Mouse (Mus musculus): ENCODE data around the gene Etv6. TPM values are rescaled to one million over a fixed set of nuclear protein-coding genes. Genes with fewer than 3 reads are reported as not detected.
"Not testable (repeated sequence)": the region's sequence is repeated elsewhere in the genome, so short reads cannot be mapped to it uniquely, and the experiment has no call there.

The Etv6 gene
- polyA plus RNA-seq (2011; ENCODE audit: insufficient read length, low read depth, missing spikeins) = 25.8 and 29.5 TPM in 2 replicates

DNA sequence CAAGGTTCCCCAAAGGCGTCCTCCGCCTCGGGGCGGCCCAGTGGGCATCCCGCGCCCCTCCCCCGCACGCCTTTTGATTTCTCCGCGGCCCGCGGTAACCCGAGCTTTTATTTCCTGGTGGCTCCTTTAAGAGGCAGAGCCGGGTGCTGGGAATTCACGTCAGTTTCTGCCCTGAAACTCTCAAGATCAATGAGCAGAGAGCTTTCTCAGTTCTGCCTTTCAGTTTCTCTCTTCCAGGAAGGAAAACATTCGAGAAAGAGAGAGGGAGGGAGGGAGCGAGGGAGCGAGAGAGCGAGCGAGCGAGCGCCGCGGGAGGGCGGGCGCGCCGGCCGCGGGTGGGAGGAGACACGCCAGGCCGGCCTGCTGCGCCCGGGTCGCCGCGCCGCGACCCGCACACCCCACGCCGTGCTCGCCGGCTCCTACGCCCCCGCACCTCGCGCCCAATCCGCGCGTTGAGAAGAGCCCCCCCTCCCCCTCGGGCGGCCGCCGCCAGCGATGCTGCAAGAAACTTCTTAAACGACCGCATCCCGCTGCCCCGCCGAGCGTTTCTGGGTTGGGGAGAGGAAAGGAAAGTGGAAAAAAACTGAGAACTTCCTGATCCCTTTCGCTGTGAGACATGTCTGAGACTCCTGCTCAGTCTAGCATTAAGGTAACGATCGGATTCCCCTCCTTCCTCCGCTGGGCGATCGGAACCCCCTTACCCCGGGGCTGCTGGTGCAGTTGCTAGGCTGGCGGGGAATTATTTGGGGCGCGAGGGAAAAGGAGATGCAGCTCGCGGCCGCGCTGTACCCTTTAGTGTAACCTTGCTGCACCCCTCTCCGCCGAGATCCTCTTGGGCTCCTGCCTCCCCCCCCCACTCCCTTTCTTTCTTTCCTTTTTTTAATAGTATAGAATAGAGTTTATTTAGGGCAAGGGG, at the start of gene Etv6:
Etv6 (plus strand) TSS at position 211 of the 916 bp plus-strand sequence.
- H3K4me3 ChIP-seq (ENCODE audit: insufficient read depth, low read length) = peak within 1 kb of the TSS; percentile 100
- H3K27ac ChIP-seq (ENCODE audit: insufficient read depth, low read length) = peak within 1 kb of the TSS; percentile 99
- peak; percentile 16; the same call in 1 of the 2 replicates for TF ChIP-seq POLR2A (IDR thresholded peaks at IDR 0.05; ENCODE audit: low read depth, low read length)
- no peak for TF ChIP-seq CTCF (IDR thresholded peaks at IDR 0.05; ENCODE audit: borderline replicate concordance, insufficient read depth, low read length)
- peaks cover 15% of the 10 kb centered on the region for H3K4me1 ChIP-seq (ENCODE audit: control insufficient read depth, insufficient read depth, low read length)

DNA sequence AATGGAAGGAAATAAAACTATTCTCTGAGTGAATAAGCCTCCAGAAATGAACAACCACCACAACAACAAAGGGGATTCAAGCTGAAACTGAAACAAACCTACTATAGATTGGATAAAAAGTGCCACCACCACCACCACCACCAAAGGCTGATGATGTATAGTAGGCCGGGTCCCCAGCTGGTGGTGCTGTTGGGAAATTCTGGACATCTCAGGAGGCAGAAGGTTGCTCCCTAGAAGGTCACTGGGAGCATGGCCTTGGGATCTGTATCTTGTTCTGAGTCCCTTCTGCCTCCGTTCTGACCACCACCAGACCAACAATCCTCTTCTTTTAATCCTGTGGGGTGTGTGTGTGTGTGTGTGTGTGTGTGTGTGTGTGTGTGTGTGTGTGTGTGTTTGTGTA, 49.3 kb upstream of the Etv6 start:
- H3K27ac ChIP-seq (ENCODE audit: insufficient read depth, low read length) = no peak overlapping the region
- TF ChIP-seq POLR2A (IDR thresholded peaks at IDR 0.05; ENCODE audit: low read depth, low read length) (no peak), CTCF (IDR thresholded peaks at IDR 0.05; ENCODE audit: borderline replicate concordance, insufficient read depth, low read length) (no peak)
- H3K4me1 ChIP-seq (ENCODE audit: control insufficient read depth, insufficient read depth, low read length) = peaks cover 8% of the 10 kb centered on the region
- H3K4me3 ChIP-seq (ENCODE audit: insufficient read depth, low read length) = no peak overlapping the region

DNA sequence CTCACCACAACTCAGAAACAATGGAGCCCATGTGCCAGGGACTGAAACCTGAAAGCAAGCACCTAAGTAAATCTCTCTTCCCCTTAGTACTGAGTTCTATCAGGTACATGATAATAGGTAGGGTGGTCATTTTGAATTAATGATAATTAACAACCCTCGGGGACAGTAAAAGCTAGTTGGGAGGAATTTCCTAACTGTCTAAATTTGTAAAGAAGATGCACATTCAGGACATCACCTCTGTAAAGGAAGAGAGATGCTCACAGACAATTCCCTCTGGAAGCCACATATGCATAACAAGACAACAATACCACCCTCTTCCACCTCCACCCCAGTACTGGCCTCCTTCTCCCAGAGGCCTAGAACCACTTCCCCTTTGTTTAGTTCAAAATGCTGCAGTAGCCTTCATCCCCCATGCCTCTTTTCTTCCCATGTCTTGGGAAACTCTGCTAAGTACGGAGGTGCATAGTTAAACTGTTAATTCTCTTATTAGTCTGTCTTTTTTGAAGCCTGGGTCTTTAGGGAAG, 48.4 kb upstream of the Etv6 start:
- no peak overlapping the region for H3K4me3 ChIP-seq (ENCODE audit: insufficient read depth, low read length)
- TF ChIP-seq CTCF (IDR thresholded peaks at IDR 0.05; ENCODE audit: borderline replicate concordance, insufficient read depth, low read length) (no peak), POLR2A (IDR thresholded peaks at IDR 0.05; ENCODE audit: low read depth, low read length) (no peak)
- no peak overlapping the region for H3K27ac ChIP-seq (ENCODE audit: insufficient read depth, low read length)
- peaks cover 8% of the 10 kb centered on the region for H3K4me1 ChIP-seq (ENCODE audit: control insufficient read depth, insufficient read depth, low read length)

DNA sequence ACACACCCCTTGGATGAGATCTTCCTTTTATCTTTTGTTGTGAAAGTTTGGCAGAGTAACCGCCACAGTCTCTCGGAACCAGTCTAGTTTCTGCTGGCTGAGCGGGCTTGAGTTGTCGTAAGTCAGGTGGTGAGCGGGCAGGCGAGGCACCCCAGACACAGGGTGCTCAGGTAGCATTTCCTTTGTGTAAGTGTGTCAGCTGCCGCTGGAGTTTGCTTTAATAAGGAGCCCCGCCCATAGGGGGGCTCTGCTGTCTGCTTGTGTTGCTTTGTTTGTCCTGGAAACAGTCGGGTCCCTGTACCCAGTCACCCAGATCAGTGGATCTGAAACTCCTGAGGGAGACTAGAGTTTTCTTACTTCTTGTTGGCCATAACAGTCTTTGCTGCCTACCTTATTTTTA, 47.5 kb upstream of the Etv6 start:
- no peak for TF ChIP-seq POLR2A (IDR thresholded peaks at IDR 0.05; ENCODE audit: low read depth, low read length)
- TF ChIP-seq CTCF (IDR thresholded peaks at IDR 0.05; ENCODE audit: borderline replicate concordance, insufficient read depth, low read length) = no peak

DNA sequence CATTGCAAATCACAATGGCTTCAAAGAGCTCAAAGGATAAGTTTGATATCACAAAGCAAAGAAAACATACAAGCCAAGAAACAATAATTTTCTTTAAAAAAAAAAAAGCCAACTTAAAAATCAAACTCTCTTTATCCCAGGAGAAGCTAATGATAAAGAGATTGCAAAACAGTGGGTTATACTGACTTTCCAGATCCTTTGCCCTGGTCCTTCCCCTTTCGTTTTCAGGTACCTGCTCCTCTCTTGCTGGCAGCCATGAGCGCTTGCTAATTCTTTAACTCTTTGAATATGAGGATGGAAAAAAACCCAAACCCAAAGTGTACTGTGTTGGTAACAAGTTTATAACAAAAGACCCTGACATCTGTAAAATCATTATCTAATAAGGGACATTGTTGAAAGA, 38.0 kb upstream of the Etv6 start:
- H3K27ac ChIP-seq (ENCODE audit: insufficient read depth, low read length) = no peak overlapping the region
- no peaks in the 10 kb centered on the region for H3K4me1 ChIP-seq (ENCODE audit: control insufficient read depth, insufficient read depth, low read length)
- H3K4me3 ChIP-seq (ENCODE audit: insufficient read depth, low read length) = no peak overlapping the region
- TF ChIP-seq POLR2A (IDR thresholded peaks at IDR 0.05; ENCODE audit: low read depth, low read length) = no peak
- TF ChIP-seq CTCF (IDR thresholded peaks at IDR 0.05; ENCODE audit: borderline replicate concordance, insufficient read depth, low read length) = no peak

More for the DNA sequence above, 47.5 kb upstream of the Etv6 start:
- Histone ChIP-seq H3K4me3 (ENCODE audit: insufficient read depth, low read length) (no peak overlapping the region), H3K4me1 (ENCODE audit: control insufficient read depth, insufficient read depth, low read length) (peaks cover 8% of the 10 kb centered on the region), H3K27ac (ENCODE audit: insufficient read depth, low read length) (no peak overlapping the region)

DNA sequence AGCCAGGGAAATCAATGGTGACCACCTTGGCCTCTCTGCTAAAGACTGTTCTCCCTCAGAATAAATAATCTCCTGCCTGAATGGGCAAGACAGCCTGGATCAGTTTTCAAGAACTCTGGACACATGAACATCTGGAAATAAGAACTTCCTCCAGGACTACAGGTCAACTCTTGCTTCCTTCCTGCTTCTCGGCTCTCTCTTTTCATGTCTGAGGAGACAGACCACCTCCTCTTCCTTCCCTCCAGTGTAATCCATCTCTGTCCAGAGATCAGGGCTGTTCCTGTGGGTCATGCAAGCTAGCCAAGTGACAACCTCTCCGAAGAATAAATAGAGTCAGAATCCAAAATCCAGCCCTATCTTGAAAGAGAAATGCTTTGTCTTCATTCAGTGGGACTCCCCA, 37.6 kb upstream of the Etv6 start:
- no peaks in the 10 kb centered on the region for H3K4me1 ChIP-seq (ENCODE audit: control insufficient read depth, insufficient read depth, low read length)
- TF ChIP-seq POLR2A (IDR thresholded peaks at IDR 0.05; ENCODE audit: low read depth, low read length) = no peak
- TF ChIP-seq CTCF (IDR thresholded peaks at IDR 0.05; ENCODE audit: borderline replicate concordance, insufficient read depth, low read length) = no peak
- no peak overlapping the region for H3K27ac ChIP-seq (ENCODE audit: insufficient read depth, low read length)
- no peak overlapping the region for H3K4me3 ChIP-seq (ENCODE audit: insufficient read depth, low read length)

DNA sequence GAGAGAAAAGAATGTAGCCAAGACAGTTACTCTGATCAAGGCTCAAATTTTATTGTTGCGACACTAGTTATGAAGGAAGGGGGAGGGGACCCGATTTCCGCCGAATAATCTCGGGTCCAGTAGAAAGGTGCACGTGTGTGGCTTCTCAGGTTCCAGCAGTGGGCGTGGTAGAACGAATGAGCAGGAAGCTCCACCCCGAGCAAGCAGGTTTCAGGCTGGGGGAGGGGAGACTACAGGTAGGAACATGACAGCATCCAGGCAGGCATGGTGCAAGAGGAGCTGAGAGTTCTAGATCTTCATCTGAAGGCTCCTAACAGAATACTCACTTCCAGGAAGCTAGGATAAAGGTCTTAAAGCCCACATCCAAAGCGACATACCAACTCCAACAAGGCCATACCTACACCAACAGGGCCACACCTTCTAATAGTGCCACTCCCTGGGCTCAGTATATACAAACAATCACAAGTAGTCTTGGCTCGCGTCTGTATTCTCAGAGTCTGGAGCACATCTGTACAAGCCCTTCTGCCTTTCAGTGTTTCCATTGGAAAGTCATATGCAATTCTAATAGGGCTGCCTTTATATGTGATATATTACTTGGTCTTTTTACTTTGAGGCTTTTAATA, 20.9 kb upstream of the Etv6 start:
- not testable (repeated sequence) for H3K27ac ChIP-seq (ENCODE audit: insufficient read depth, low read length); H3K4me3 ChIP-seq (ENCODE audit: insufficient read depth, low read length); H3K4me1 ChIP-seq (ENCODE audit: control insufficient read depth, insufficient read depth, low read length)

DNA sequence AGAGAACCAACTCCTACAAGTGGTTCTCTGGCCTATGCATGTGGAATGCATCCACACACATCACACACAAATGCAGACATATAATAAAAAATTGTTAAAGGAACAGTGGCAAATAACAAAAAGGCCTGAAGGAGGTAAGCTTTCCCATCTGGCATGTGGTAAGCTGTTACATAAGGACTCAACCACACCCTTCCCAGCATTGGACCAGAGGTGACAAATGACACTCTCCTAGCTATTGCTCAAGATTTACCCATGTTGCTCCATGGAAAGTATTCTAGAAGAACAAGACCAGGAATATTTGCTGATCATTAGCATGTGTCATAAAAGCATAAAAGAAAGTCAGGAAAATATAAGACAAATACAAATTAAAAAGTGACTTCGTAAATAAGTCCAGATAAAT, 16.7 kb upstream of the Etv6 start:
- Histone ChIP-seq H3K4me3 (ENCODE audit: insufficient read depth, low read length) (no peak overlapping the region), H3K27ac (ENCODE audit: insufficient read depth, low read length) (no peak overlapping the region), H3K4me1 (ENCODE audit: control insufficient read depth, insufficient read depth, low read length) (no peaks in the 10 kb centered on the region)
- TF ChIP-seq POLR2A (IDR thresholded peaks at IDR 0.05; ENCODE audit: low read depth, low read length) = no peak
- TF ChIP-seq CTCF (IDR thresholded peaks at IDR 0.05; ENCODE audit: borderline replicate concordance, insufficient read depth, low read length) = no peak

DNA sequence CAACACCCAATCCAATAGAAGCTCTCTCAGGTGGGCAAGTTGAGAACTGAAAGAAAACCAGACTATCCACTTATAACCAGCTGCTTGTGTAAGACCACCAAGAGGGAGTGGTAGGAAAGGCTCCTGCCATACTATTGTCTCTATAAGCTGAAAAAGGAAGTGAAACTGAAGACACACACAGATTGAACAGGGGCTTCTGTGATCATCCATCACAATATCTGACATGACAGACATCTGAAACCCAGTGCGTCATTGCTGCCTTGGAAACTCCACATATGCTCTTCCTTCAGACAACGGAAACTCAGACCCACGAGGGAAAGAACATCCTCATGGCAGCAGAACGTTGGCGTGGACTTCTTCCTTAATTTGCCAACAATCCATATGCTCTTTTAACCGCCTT, 14.7 kb upstream of the Etv6 start:
- H3K4me1 ChIP-seq (ENCODE audit: control insufficient read depth, insufficient read depth, low read length) = no peaks in the 10 kb centered on the region
- TF ChIP-seq CTCF (IDR thresholded peaks at IDR 0.05; ENCODE audit: borderline replicate concordance, insufficient read depth, low read length) (no peak), POLR2A (IDR thresholded peaks at IDR 0.05; ENCODE audit: low read depth, low read length) (no peak)
- no peak overlapping the region for H3K27ac ChIP-seq (ENCODE audit: insufficient read depth, low read length)
- H3K4me3 ChIP-seq (ENCODE audit: insufficient read depth, low read length) = no peak overlapping the region

DNA sequence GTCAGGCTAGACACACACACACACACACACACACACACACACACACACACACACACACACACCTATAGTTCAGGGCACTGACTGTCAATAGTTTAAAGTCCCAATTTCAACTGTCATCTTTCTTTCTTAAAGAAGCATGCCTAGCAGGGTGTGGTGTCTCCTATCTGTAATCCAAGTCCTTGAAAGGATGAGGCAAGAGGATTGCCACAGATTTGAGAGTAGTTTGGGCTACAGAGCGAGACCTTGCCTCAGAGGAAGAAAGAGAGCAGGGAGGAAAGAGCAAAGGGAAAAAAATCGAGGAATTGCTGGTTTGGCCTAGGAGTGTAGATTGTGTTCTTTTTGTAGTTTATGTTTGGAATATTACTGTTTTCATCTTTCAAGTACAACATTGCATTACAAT, 9.2 kb upstream of the Etv6 start:
- no peak for TF ChIP-seq POLR2A (IDR thresholded peaks at IDR 0.05; ENCODE audit: low read depth, low read length)
- no peak for TF ChIP-seq CTCF (IDR thresholded peaks at IDR 0.05; ENCODE audit: borderline replicate concordance, insufficient read depth, low read length)
- no peak overlapping the region for H3K4me3 ChIP-seq (ENCODE audit: insufficient read depth, low read length)
- no peaks in the 10 kb centered on the region for H3K4me1 ChIP-seq (ENCODE audit: control insufficient read depth, insufficient read depth, low read length)
- H3K27ac ChIP-seq (ENCODE audit: insufficient read depth, low read length) = no peak overlapping the region
